Mouse (Mus musculus) liver, embryonic 11.5 days (tissue): ENCODE data around the gene Ly6g5b. TPM values are rescaled to one million over a fixed set of nuclear protein-coding genes. Genes with fewer than 3 reads are reported as not detected.

ENCODE experiments used
- ATAC-seq: fragments of 200-750 bp; cut with Nextera tagmentation; replicated peaks from 2 replicates; pipeline ENCODE4 v1.8.0; 2017; ENCODE audit warnings: moderate number of reproducible peaks, mild to moderate bottlenecking, moderate TSS enrichment, moderate library complexity; ENCODE audit not compliant: low FRiP score
- DNase-seq: peaks from one replicate; pipeline ENCODE4 v3.0.0-alpha.2; 2017; ENCODE audit warnings: low spot score
- H3K27ac ChIP-seq: fragments of 300-500 bp; sonication (generic); 2 replicates; pipeline ENCODE4 v1.5.1; 2014; ENCODE audit warnings: mild to moderate bottlenecking, low read depth, low read length, control low read depth
- H3K27me3 ChIP-seq: fragments of 300-500 bp; sonication (generic); replicated peaks from 2 replicates; pipeline ENCODE4 v1.6.1; 2014; ENCODE audit warnings: low read length, mixed read lengths; ENCODE audit not compliant: control insufficient read depth, insufficient read depth
- H3K36me3 ChIP-seq: fragments of 300-500 bp; sonication (generic); 2 replicates; pipeline ENCODE4 v1.6.1; 2014; ENCODE audit warnings: mild to moderate bottlenecking, low read length, moderate library complexity, mixed read lengths; ENCODE audit not compliant: control insufficient read depth, insufficient read depth
- H3K4me1 ChIP-seq: fragments of 300-500 bp; sonication (generic); replicated peaks from 2 replicates; pipeline ENCODE4 v1.6.1; 2014; ENCODE audit warnings: low read length, mixed read lengths; ENCODE audit not compliant: control insufficient read depth, insufficient read depth
- H3K4me2 ChIP-seq: fragments of 300-500 bp; sonication (generic); 2 replicates; pipeline ENCODE4 v1.6.1; 2014; ENCODE audit warnings: mild to moderate bottlenecking, control low read depth, moderate library complexity
- H3K4me3 ChIP-seq: fragments of 300-500 bp; sonication (generic); 2 replicates; pipeline ENCODE4 v1.5.1; 2014; ENCODE audit warnings: low read depth, low read length, control low read depth
- H3K9ac ChIP-seq: fragments of 300-500 bp; sonication (generic); 2 replicates; pipeline ENCODE4 v1.6.1; 2014; ENCODE audit warnings: low read depth, low read length, control low read depth
- H3K9me3 ChIP-seq: fragments of 300-500 bp; sonication (generic); 2 replicates; pipeline ENCODE4 v1.6.1; 2016; ENCODE audit warnings: low read length, inconsistent platforms, mixed read lengths; ENCODE audit not compliant: control insufficient read depth
- WGBS: fragments of 180-500 bp; shearing (Covaris S2); extraction: QIAGEN DNeasy Blood & Tissue Kit; methylation state at CpG from one replicate; pipeline ENCODE4 v1.1.7; 2014; 5-methylcytosine and 5-hydroxymethylcytosine counted together
- polyA plus RNA-seq: library from polyadenylated mRNA; unstranded; fragments of >200 nt; fragmentation: Nextera tagmentation; extraction: Ambion mirVana; gene quantifications from 2 replicates; pipeline ENCODE4 v1.2.1, GENCODE M21; 2014

The Ly6g5b gene
- polyA plus RNA-seq, 1 experiment from 2014 or later = 0.89 TPM

DNA sequence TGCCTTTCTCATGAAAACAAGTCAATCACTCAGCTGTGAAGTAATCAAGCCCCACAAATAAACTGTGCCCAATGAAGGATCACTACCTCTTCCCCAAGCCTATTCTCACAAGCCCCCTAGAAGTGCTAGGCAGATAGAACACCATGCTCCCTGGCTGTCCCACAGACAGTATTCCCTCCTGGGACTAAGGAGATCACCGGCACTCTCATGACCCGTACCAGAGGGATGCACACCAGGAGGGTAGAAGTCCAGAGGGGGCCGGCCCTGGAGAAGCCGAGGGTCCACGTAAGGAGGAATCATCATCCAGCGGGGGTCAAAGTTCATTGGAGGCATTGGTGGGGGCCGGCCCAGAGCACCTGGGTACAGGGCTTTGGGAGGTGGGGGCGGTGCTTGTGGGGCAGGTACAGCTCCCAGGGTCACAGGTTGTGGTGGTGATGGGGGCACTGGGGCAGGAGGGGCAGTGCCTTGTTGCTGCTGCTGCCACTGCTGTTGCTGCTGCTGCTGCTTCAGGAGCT, 42.5 kb upstream of the Ly6g5b start:
- Histone ChIP-seq H3K9me3 (no peaks in the 10 kb centered on the region), H3K4me2 (no peak overlapping the region), H3K27ac (no peak overlapping the region), H3K27me3 (no peaks in the 10 kb centered on the region), H3K36me3 (peaks cover 96% of the 10 kb centered on the region), H3K4me3 (no peak overlapping the region), H3K4me1 (peaks cover 11% of the 10 kb centered on the region), H3K9ac (no peak overlapping the region)
- 92% methylated on average over 8 of the region's 8 CpGs for WGBS
- ATAC-seq (no peak), DNase-seq (no peak)

DNA sequence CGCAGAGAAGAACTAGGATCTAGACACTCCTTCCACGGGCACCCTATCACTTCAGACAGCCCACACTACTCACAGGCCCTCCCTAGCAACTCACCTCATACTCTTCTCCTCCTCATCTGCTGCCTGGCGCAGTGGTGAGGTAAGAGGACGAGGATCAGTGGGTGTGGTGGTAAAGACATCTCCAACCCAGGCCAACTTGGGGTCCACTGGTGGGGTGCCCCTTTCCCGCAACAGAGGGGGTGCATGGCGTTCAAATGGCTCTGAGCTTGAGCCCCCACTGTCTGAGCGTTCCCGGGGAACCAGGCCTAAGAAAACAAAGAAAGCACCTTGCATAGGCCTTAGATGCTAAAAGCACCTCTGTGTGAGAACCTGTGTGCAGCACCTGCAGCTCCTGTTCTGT, 42.0 kb upstream of the Ly6g5b start:
- DNase-seq (no peak), ATAC-seq (no peak)
- Histone ChIP-seq H3K9ac (no peak overlapping the region), H3K4me2 (no peak overlapping the region), H3K27me3 (no peaks in the 10 kb centered on the region), H3K9me3 (no peaks in the 10 kb centered on the region), H3K4me1 (peaks cover 7% of the 10 kb centered on the region), H3K36me3 (peaks cover 98% of the 10 kb centered on the region), H3K27ac (no peak overlapping the region), H3K4me3 (no peak overlapping the region)
- WGBS = 93% methylated on average over 8 of the region's 8 CpGs

DNA sequence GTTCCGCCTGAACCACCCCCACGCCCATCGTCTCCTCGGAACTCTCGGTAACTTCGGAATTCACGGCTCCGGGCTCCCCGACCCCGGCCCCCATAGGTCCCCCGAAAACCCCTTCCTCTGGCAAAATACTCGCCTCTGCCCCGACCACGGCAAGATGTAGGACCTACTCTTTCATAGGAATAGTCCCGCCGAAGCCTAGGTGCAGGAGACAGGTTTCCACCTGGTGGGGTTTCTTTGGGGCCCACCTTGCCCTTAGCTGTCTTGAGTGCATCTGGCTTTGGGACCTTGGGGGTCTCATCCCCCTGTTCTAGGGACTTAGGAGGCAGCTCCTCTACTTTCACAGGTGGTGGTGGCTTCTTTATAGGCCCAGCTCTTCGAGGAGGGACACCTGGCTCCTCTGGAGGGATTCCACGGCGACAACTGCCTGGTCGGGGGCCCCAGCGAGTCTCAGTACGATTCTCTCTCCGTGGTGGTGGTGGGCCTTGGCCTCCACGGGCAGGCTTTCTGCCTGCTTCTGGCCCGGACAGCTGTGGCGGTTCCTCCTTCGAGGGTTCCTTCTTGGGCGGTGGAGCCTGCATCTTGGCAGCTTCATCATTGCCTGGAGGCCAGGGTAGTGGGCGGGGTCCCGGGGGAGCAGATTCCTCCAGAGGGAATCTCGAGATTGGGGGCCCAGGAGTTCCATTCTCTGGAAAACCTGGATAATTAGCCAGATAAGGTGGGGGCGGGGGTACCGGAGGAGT, 41.4 kb upstream of the Ly6g5b start:
- DNase-seq (no peak), ATAC-seq (no peak)
- WGBS = 91% methylated on average over 33 of the region's 33 CpGs
- no peaks in the 10 kb centered on the region for H3K27me3 ChIP-seq
- no peak overlapping the region for H3K9ac ChIP-seq
- no peaks in the 10 kb centered on the region for H3K9me3 ChIP-seq
- H3K4me2 ChIP-seq = no peak overlapping the region
- no peak overlapping the region for H3K4me3 ChIP-seq
- no peak overlapping the region for H3K27ac ChIP-seq
- H3K4me1 ChIP-seq = peaks cover under 1% of the 10 kb centered on the region; the same call in 1 of the 2 replicates
- peaks cover 96% of the 10 kb centered on the region for H3K36me3 ChIP-seq

DNA sequence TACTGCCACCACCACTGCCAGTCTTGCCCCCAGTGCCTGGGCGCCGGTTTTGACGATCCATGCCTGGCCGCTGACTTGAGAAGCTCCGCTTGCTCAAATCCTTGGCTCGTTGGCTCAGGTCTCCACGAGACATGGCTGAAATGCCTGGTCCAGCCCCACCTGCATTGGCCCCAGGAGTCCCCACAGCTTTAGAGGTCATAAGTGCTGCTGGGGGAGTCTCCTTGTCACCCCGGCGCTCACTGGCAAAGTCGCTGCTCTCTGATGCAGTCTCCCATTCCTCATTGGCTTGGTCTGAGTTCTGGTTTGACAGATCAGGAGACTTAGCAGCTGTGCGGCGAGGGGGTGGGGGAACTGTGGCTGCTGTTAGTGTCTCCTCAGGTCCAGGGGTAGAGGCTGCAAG, 40.2 kb upstream of the Ly6g5b start:
- 94% methylated on average over 12 of the region's 12 CpGs for WGBS
- Histone ChIP-seq H3K36me3 (peaks cover 94% of the 10 kb centered on the region), H3K4me1 (no peaks in the 10 kb centered on the region; the same call in 1 of the 2 replicates), H3K4me2 (no peak overlapping the region), H3K4me3 (no peak overlapping the region), H3K9me3 (no peaks in the 10 kb centered on the region), H3K27ac (no peak overlapping the region), H3K27me3 (no peaks in the 10 kb centered on the region), H3K9ac (no peak overlapping the region)
- no peak for ATAC-seq
- DNase-seq = no peak

DNA sequence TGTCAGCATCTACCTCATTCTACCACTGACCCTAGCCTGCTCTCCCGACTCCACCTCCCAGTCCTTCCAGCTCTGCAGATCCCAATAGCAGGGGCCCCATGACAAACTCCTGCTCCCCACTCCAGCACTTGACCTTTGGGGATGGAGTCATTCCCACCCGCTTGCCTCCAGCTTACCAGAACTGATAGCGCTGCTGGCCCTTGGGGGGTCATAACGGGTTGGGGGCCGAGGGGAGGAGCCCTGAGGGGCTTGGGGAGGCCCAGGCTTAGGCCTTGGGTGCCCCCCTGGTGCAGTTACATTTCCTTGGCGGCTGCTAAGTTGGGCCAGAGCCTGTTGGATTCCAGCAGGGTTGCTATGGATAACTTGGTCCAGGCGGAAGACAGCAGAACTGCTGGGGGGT, 39.4 kb upstream of the Ly6g5b start:
- Histone ChIP-seq H3K4me1 (no peaks in the 10 kb centered on the region; the same call in 1 of the 2 replicates), H3K27me3 (no peaks in the 10 kb centered on the region), H3K36me3 (peaks cover 94% of the 10 kb centered on the region), H3K4me3 (no peak overlapping the region), H3K9ac (no peak overlapping the region), H3K27ac (no peak overlapping the region), H3K9me3 (no peaks in the 10 kb centered on the region), H3K4me2 (no peak overlapping the region)
- no peak for DNase-seq
- ATAC-seq = no peak
- WGBS = 87% methylated on average over 7 of the region's 7 CpGs

DNA sequence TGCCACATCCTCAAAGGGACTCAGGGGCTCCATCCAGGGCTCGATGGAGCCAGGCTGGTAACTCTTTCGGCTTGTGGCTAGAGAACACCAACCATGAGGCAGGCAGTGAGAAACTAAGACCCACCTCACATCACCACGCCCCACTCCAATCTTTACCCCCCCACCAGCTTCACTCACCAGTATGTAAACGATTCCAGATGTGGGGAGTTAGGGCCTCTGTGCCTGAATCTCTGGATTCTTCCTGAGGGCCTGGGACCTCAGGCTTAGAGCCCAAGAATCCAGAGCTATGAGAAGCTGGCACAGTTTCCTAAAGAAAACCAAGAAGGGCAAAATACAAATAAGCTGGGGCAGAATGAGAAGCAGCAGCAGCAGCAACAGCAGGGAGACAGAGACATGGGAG, 38.7 kb upstream of the Ly6g5b start:
- H3K9ac ChIP-seq = no peak overlapping the region
- 85% methylated on average over 4 of the region's 4 CpGs for WGBS
- no peak for DNase-seq

DNA sequence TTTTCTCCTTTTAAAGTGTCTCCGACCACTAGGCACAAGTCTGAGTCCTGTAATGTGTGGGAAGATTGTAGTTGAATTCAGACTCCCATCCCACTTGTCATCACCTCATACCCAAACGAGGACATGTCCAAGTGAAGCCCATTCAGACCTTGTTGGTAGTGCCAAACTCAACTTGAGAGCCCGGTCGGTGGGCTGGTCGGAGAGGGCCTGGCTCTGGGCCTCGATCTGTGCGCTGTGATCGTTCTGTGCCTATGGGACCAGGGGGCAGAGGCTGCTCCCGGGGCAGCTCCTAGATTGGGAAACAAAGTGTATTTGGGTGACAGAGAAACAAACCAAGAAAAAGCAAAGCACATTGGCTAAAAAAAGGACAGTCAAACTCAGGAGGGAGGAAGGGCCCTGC, 37.8 kb upstream of the Ly6g5b start:
- no peak overlapping the region for H3K4me2 ChIP-seq
- no peak overlapping the region for H3K9ac ChIP-seq
- 94% methylated on average over 9 of the region's 9 CpGs for WGBS
- DNase-seq (no peak), ATAC-seq (no peak)
- H3K27me3 ChIP-seq = no peaks in the 10 kb centered on the region
- peaks cover 90% of the 10 kb centered on the region for H3K36me3 ChIP-seq
- no peak overlapping the region for H3K27ac ChIP-seq
- no peaks in the 10 kb centered on the region; the same call in 1 of the 2 replicates for H3K4me1 ChIP-seq
- H3K4me3 ChIP-seq = no peak overlapping the region
- no peaks in the 10 kb centered on the region for H3K9me3 ChIP-seq

More for the DNA sequence above, 38.7 kb upstream of the Ly6g5b start:
- Histone ChIP-seq H3K4me2 (no peak overlapping the region), H3K36me3 (peaks cover 93% of the 10 kb centered on the region), H3K27me3 (no peaks in the 10 kb centered on the region), H3K4me1 (no peaks in the 10 kb centered on the region; the same call in 1 of the 2 replicates), H3K27ac (no peak overlapping the region), H3K4me3 (no peak overlapping the region), H3K9me3 (no peaks in the 10 kb centered on the region)
- no peak for ATAC-seq

DNA sequence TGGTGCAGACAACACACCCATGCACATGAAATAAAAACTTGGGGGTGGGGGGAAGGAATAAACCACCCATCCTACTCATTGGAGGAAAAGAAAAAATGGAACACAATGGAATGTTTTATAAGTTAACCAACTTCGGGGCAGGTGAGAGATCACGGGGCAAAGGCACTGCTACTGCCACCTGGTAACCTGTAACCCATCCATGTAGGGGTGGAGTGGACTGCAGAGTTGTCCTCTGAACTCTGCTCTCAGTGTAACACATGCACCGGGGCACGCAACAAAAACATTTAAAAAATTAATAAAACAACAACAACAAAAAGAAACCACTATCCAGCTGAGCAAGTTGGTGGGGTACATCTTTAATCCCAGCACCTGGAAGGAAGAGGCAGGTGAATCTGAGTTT, 36.9 kb upstream of the Ly6g5b start:
- WGBS = 96% methylated on average over 4 of the region's 4 CpGs
- Histone ChIP-seq H3K4me3 (no peak overlapping the region), H3K4me2 (no peak overlapping the region), H3K27ac (no peak overlapping the region), H3K27me3 (no peaks in the 10 kb centered on the region), H3K4me1 (no peaks in the 10 kb centered on the region; the same call in 1 of the 2 replicates), H3K36me3 (peaks cover 83% of the 10 kb centered on the region), H3K9me3 (no peaks in the 10 kb centered on the region), H3K9ac (no peak overlapping the region)
- DNase-seq = no peak
- no peak for ATAC-seq
